Mouse (Mus musculus): ENCODE data around the gene Nipsnap2.

GRCm38 (mm10) chr5:129715326-129715861 is 9.5 kb upstream of the Nipsnap2 start, which contains the start of gene Mrps17:
- TF ChIP-seq GATA1 (IDR thresholded peaks at IDR 0.05; ENCODE audit: borderline replicate concordance, low read length): peak; percentile 94
- no peak for TF ChIP-seq FLI1 (IDR thresholded peaks at IDR 0.05; ENCODE audit: low read length)

Measured in megakaryocyte, embryonic 14.5 days (primary cell).